Mouse (Mus musculus) layer of hippocampus, adult 9-11 months (tissue): ENCODE results near the gene Pcif1.
A peak's percentile ranks its signal among the peaks of the same experiment; 100 is the strongest.
"Not testable (repeated sequence)": the region's sequence is repeated elsewhere in the genome, so short reads cannot be mapped to it uniquely, and the experiment has no call there.

Experiments used
- DNase-seq: peaks from one replicate; pipeline ENCODE4 v3.0.0; 2022

The Pcif1 gene

GRCm38 (mm10) chr2:164879228-164879567 lies at the start of gene Pcif1:
TSS of gene Pcif1 (plus strand) at chr2:164879304.
- DNase-seq: peak; percentile 89

GRCm38 (mm10) chr2:164831029-164831428 lies 48.1 kb upstream of the Pcif1 start:
- DNase-seq: no peak

- DNase-seq: no peak
Measured at GRCm38 (mm10) chr2:164832032-164832747, 46.9 kb upstream of the Pcif1 start.

- peak; percentile 85 for DNase-seq
Measured at GRCm38 (mm10) chr2:164832748-164833301, 46.3 kb upstream of the Pcif1 start, which contains the start of gene Ctsa. TSS of gene Ctsa (plus strand) at chr2:164832873.

- peak; percentile 96 for DNase-seq
Measured at GRCm38 (mm10) chr2:164833314-164833959, 45.7 kb upstream of the Pcif1 start, which contains the start of gene Neurl2. TSS of gene Neurl2 (minus strand) at chr2:164833456.

- no peak for DNase-seq
Measured at GRCm38 (mm10) chr2:164834531-164834930, 44.6 kb upstream of the Pcif1 start.

GRCm38 (mm10) chr2:164835164-164835563 lies 43.9 kb upstream of the Pcif1 start:
- no peak for DNase-seq

GRCm38 (mm10) chr2:164845782-164846181 lies 33.3 kb upstream of the Pcif1 start:
- no peak for DNase-seq

GRCm38 (mm10) chr2:164850061-164850460 lies 29.0 kb upstream of the Pcif1 start:
- DNase-seq: no peak

GRCm38 (mm10) chr2:164855572-164855971 lies 23.5 kb upstream of the Pcif1 start:
- not testable (repeated sequence) for DNase-seq

GRCm38 (mm10) chr2:164856309-164857100 lies 22.6 kb upstream of the Pcif1 start:
- DNase-seq: no peak

- DNase-seq: no peak
Measured at GRCm38 (mm10) chr2:164857101-164857821, 21.8 kb upstream of the Pcif1 start, which contains the start of gene Pltp. TSS of gene Pltp (minus strand) at chr2:164857711.

GRCm38 (mm10) chr2:164857842-164858553 lies 21.1 kb upstream of the Pcif1 start:
- DNase-seq: no peak

GRCm38 (mm10) chr2:164859155-164859554 lies 19.9 kb upstream of the Pcif1 start:
- DNase-seq: no peak

- no peak for DNase-seq
Measured at GRCm38 (mm10) chr2:164859640-164860432, 19.3 kb upstream of the Pcif1 start.

GRCm38 (mm10) chr2:164861094-164861493 lies 18.0 kb upstream of the Pcif1 start:
- DNase-seq: no peak

- DNase-seq: no peak
Measured at GRCm38 (mm10) chr2:164862179-164862861, 16.8 kb upstream of the Pcif1 start.

GRCm38 (mm10) chr2:164863411-164863810 lies 15.7 kb upstream of the Pcif1 start:
- DNase-seq: not testable (repeated sequence)

- DNase-seq: no peak
Measured at GRCm38 (mm10) chr2:164864593-164864992, 14.5 kb upstream of the Pcif1 start.
